ENCODE assay signal across 25 mouse cellular contexts in genomic region chr11:85275151-85275550, GRCm38 (mm10).
"Had no signal": no experiment of that assay in that cellular context is flagged by ENCODE, and none has a peak within 500 bp of the region (broad histone marks: within the 10 kb centered on the region; RNA-seq: fewer than 3 reads in every experiment).

No protein-coding gene starts in this region.

- ATAC-seq: hindbrain, embryonic 16.5 days; inflammation-experienced regulatory T-cells, adult 6 months; intestine, embryonic 15.5 days; intestine, postnatal 0 days; liver, embryonic 12.5 days had no signal

- H3K4me1 ChIP-seq: hindbrain, embryonic 12.5 days; intestine, embryonic 15.5 days; liver, embryonic 12.5 days had no signal

- H3K36me3 ChIP-seq: heart, embryonic 10.5 days; heart, embryonic 12.5 days; hindbrain, embryonic 10.5 days; hindbrain, embryonic 12.5 days; intestine, embryonic 15.5 days; limb, embryonic 13.5 days; limb, embryonic 15.5 days; liver, embryonic 12.5 days had no signal

- H3K27me3 ChIP-seq: heart, embryonic 12.5 days; hindbrain, embryonic 12.5 days; intestine, embryonic 15.5 days; limb, embryonic 13.5 days; limb, embryonic 15.5 days had no signal

- H3K4me3 ChIP-seq: heart, embryonic 10.5 days; heart, embryonic 12.5 days; hindbrain, embryonic 10.5 days; hindbrain, embryonic 12.5 days; intestine, embryonic 15.5 days; layer of hippocampus, adult 2 months; limb, embryonic 13.5 days; limb, embryonic 15.5 days; liver, embryonic 12.5 days had no signal

- DNase-seq: gastrocnemius, postnatal 14 days; gastrocnemius, postnatal 36 days; heart, adult 18-20 months; heart, postnatal 10 days; heart, postnatal 4 days; kidney, adult 18-20 months; kidney, adult 8-10 months; kidney, postnatal 10 days; kidney, postnatal 25 days; kidney, postnatal 4 days; left cerebral cortex, postnatal 4 days had no signal

- H3K27ac ChIP-seq: heart, embryonic 10.5 days; hindbrain, embryonic 10.5 days; hindbrain, embryonic 12.5 days; hindbrain, embryonic 14.5 days; intestine, embryonic 15.5 days; layer of hippocampus, adult 2 months; limb, embryonic 13.5 days; limb, embryonic 15.5 days; liver, embryonic 12.5 days; liver, embryonic 14.5 days had no signal

- H3K9me3 ChIP-seq: heart, embryonic 10.5 days; heart, embryonic 12.5 days; hindbrain, embryonic 10.5 days; hindbrain, embryonic 12.5 days; intestine, embryonic 15.5 days; limb, embryonic 15.5 days had no signal
